Mouse (Mus musculus): ENCODE results near the gene Gadd45a. TPM values are rescaled to one million over a fixed set of nuclear protein-coding genes. Genes with fewer than 3 reads are reported as not detected.

Gadd45a gene
- total RNA-seq, 2 experiments from 2014 or later: 19.6 to 22.3 TPM

DNA sequence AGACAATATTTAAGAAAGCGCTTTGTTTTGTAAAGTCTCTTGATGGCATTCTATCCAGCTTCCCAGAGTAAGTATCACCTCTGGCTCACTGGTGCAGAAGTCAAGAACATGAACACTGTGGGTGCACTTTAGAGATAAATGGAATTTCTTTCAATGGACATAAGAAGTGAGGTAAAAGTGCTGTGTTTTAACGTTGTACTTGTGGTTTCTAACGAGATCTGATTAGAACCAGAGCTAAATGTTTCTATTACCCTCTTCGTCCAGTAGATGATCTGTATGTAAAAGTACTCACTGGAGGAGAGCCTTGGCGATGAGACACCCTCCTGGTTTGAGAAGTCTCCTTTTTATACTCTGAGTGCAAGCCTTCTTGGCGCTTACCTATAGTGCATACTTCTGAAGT is 48.2 kb downstream of the Gadd45a start:
- intact Hi-C loops (cut with DNase I): no loop called here
- no peak for DNase-seq

DNA sequence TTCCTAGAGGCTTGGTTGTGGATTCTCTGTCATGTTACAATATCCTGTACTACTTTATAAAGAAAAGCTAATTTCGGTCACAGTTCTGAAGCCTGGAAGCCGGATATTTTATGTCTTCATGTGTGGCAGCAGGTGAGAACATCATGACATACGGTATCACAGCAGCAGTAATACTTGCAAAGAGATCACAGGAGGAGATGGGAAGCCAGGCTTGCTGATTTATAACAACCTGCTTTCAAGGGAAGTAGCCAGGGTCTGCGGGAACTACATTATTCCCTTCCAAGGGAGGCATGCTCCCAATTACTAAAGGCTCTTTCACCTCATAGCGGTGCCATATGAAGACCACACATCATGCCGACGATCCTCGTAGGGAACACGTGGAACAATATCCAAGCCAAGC is 48.9 kb downstream of the Gadd45a start:
- intact Hi-C loops (cut with DNase I): no loop called here

GRCm38 (mm10) chr6:66987643-66988042 is 49.6 kb downstream of the Gadd45a start:
- intact Hi-C loops (cut with DNase I): no loop called here

More for the DNA sequence above, 48.9 kb downstream of the Gadd45a start:
- no peak for DNase-seq

DNA sequence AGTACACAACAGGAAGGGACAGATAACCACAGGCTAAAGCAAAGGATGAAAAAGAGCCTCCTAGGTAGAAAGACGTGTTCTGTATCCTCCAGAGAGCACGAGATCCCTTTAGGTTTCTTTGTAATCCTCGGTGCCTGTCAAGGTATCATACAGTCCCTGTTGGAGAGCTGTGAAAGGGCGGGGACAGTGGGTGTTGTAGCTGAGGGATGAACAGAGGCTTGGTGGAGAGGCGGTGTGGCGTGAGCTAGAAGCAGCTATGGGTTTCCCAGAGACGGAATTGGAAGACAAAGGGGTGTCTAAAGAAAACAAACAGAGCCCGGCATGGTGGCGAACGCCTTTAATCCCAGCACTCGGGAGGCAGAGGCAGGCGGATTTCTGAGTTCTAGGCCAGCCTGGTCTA is 51.2 kb downstream of the Gadd45a start:
- intact Hi-C loops (cut with DNase I): no loop called here

More at GRCm38 (mm10) chr6:66987643-66988042, 49.6 kb downstream of the Gadd45a start:
- DNase-seq: peak; percentile 65 to 73

GRCm38 (mm10) chr6:66985500-66985899 is 51.8 kb downstream of the Gadd45a start:
- intact Hi-C loops (cut with DNase I): no loop called here
- no peak for DNase-seq

More for the DNA sequence above, 51.2 kb downstream of the Gadd45a start:
- no peak for DNase-seq

Other genes starting within 250 kb of the Gadd45a start
- gene Vmn1r39, start 226.8 kb downstream of the Gadd45a start, total RNA-seq (2021): not detected
- 10 to 100 TPM; 49.7 to 52.0 TPM for gene Gng12, start 141.1 kb downstream of the Gadd45a start, total RNA-seq (2021)
- gene Serbp1, start 200.7 kb upstream of the Gadd45a start, total RNA-seq (2021): 100 to 1,000 TPM; 191 to 198 TPM

All from heart, postnatal 14 days (tissue).